Mouse (Mus musculus) liver, adult 2 months (tissue): ENCODE data around the gene Txnrd3. TPM values are rescaled to one million over a fixed set of nuclear protein-coding genes. Genes with fewer than 3 reads are reported as not detected.
A peak's percentile ranks its signal among the peaks of the same experiment; 100 is the strongest.

ENCODE experiments used
- DNase-seq: peaks from one replicate; pipeline ENCODE4 v3.0.0-alpha.2; 2011; ENCODE audit warnings: low read depth, low spot score; ENCODE audit errors: extremely low read depth
- H3K27ac ChIP-seq: fragments of 200-500 bp; replicated peaks from 2 replicates; pipeline ENCODE4 v1.5.1; 2012; ENCODE audit warnings: low read depth, mild to moderate bottlenecking, control low read depth, inconsistent platforms, low read length; ENCODE audit not compliant: insufficient read depth
- H3K27me3 ChIP-seq: fragments of 200-500 bp; 2 replicates; pipeline ENCODE4 v1.6.1; 2012; ENCODE audit warnings: mild to moderate bottlenecking, moderate library complexity, low read length, inconsistent platforms; ENCODE audit not compliant: control insufficient read depth, insufficient read depth
- H3K36me3 ChIP-seq: fragments of 200-500 bp; 2 replicates; pipeline ENCODE4 v1.6.1; 2012; ENCODE audit warnings: low read length, inconsistent platforms; ENCODE audit not compliant: control insufficient read depth, insufficient read depth
- H3K4me1 ChIP-seq: fragments of 200-500 bp; 2 replicates; pipeline ENCODE4 v1.6.1; 2011; ENCODE audit warnings: low read length; ENCODE audit not compliant: control insufficient read depth, insufficient read depth
- H3K4me3 ChIP-seq: fragments of 200-500 bp; 2 replicates; pipeline ENCODE4 v1.5.1; 2011; ENCODE audit warnings: low read depth, mild to moderate bottlenecking, control low read depth, low read length, moderate library complexity; ENCODE audit not compliant: insufficient read depth
- H3K79me2 ChIP-seq: fragments of 200-500 bp; 2 replicates; pipeline ENCODE4 v1.6.1; 2012; ENCODE audit warnings: inconsistent platforms, mild to moderate bottlenecking, low read length, moderate library complexity; ENCODE audit not compliant: control insufficient read depth, insufficient read depth
- H3K9ac ChIP-seq: fragments of 200-500 bp; 2 replicates; pipeline ENCODE4 v1.6.1; 2012; ENCODE audit warnings: low read depth, mild to moderate bottlenecking, control low read depth, inconsistent platforms, low read length
- CTCF ChIP-seq: fragments of 200-500 bp; IDR thresholded peaks from 2 replicates; pipeline ENCODE4 v1.5.1; 2011; ENCODE audit warnings: low read depth, low read length, control low read depth
- POLR2A ChIP-seq: fragments of 200-500 bp; IDR thresholded peaks from 2 replicates; pipeline ENCODE4 v1.6.1; 2011; ENCODE audit warnings: low read length, control low read depth; ENCODE audit not compliant: insufficient read depth; ENCODE audit errors: extremely low read depth
- WGBS: fragments of 180-500 bp; shearing (Covaris S2); methylation state at CpG from one replicate; pipeline ENCODE4 v1.1.7; 2018; 5-methylcytosine and 5-hydroxymethylcytosine counted together
- polyA plus RNA-seq: library from polyadenylated mRNA; depleted of rRNA; stranded (reverse); fragments of >200 nt; gene quantifications from 2 replicates; pipeline ENCODE4 v1.2.3, GENCODE M21; 2012; rRNA removed
- total RNA-seq: library from RNA; depleted of rRNA; stranded (reverse); fragments of >200 nt; gene quantifications from 2 replicates; pipeline ENCODE4 v1.2.3, GENCODE M21; 2014; rRNA removed

Txnrd3 gene
- total and polyA plus RNA-seq, 2 experiments = 4.8 to 5.6 TPM

DNA sequence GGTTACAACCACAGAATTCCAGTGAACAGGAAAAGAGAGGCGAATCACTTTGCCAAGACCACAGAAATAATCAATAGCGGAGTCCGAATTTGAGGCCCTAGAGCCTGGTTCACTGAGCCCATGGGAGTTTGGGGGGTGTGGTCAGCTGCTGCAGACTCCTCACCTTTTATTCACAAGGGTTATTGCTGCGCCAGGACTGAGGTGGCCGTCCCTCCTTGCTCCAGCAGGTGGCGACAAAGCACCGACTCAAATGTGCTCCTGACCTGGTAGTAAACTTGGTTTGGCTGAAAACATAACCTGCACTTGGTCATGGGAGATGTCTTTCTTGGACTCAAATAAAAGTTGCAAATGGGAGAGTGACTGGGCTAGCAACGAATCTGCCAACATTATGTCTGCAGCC is 36.4 kb downstream of the Txnrd3 start:
- Histone ChIP-seq H3K36me3 (no peaks in the 10 kb centered on the region), H3K27ac (no peak overlapping the region), H3K79me2 (no peaks in the 10 kb centered on the region), H3K27me3 (no peaks in the 10 kb centered on the region), H3K4me1 (no peaks in the 10 kb centered on the region), H3K4me3 (no peak overlapping the region), H3K9ac (no peak overlapping the region)
- 5% methylated on average over 8 of the region's 8 CpGs for WGBS
- TF ChIP-seq CTCF (peak; percentile 98), POLR2A (no peak)
- DNase-seq = peak; percentile 57

DNA sequence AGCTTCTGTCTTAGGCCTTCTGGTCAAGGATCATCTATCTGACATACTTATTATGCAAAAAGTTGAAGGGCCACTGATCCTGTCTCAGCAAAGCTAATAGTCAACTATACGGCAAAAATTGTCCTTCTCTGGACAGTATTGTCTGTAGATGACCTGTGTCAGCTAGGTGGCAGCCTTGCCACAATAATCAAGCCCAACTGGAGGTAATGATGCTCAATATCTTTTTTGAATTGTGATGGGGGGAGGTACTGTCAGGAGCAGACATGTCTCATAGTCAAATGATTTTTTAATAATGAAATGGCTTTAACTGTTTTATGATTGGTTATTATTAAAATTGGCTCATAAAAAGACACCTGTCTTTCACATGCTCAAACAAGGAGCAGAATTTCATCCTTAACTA is 40.4 kb downstream of the Txnrd3 start:
- no peak overlapping the region for H3K9ac ChIP-seq
- no peak overlapping the region for H3K27ac ChIP-seq
- 36% methylated on average over 1 of the region's 1 CpGs for WGBS
- peak; percentile 26 for DNase-seq
- no peak overlapping the region for H3K4me3 ChIP-seq
- no peaks in the 10 kb centered on the region for H3K27me3 ChIP-seq
- H3K4me1 ChIP-seq = no peaks in the 10 kb centered on the region
- H3K36me3 ChIP-seq = no peaks in the 10 kb centered on the region
- H3K79me2 ChIP-seq = no peaks in the 10 kb centered on the region
- no peak for TF ChIP-seq CTCF
- TF ChIP-seq POLR2A = no peak

DNA sequence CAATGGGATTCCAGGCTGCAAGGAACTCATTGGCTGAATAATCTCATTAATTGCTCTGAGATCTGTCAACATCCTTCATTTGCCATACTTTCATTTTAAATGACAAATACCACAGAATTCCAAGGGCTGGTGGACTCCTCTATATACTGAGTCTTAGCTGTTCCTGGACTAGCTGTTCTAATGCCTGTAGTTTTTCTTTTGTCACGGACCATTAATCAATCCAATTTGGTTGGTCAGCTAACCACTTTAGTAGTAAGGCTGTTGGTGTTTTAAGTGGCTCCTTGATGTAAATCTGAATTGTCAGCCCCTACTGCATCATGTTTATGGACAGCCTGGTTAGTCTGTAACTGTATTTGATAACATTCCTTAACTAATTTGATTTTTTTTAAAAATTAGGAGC is 43.3 kb downstream of the Txnrd3 start:
- 82% methylated on average over 1 of the region's 1 CpGs for WGBS
- DNase-seq = no peak
- TF ChIP-seq CTCF (no peak), POLR2A (no peak)
- Histone ChIP-seq H3K4me3 (no peak overlapping the region), H3K79me2 (no peaks in the 10 kb centered on the region), H3K27ac (no peak overlapping the region), H3K4me1 (no peaks in the 10 kb centered on the region), H3K27me3 (no peaks in the 10 kb centered on the region), H3K9ac (no peak overlapping the region), H3K36me3 (no peaks in the 10 kb centered on the region)

DNA sequence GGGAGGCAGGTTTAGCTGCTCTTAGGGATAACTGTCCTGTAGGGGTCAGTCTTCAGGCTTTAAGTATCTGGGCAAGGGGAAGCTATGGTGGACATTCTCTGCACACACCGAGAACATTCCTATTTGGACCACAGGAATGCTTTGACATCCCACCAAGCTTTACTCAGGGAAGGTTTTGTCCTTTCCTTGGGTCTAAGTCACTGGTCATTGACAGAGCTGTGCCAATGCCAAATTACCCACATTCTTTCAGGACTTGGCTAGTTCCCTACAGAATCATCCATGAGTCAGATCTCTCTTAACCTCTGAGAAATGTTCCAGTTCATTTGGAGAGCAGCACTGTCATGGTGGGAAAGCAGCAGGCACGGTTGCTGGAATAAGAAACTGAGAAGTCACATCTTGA is 62.8 kb downstream of the Txnrd3 start:
- H3K36me3 ChIP-seq = no peaks in the 10 kb centered on the region; the same call in 1 of the 2 replicates
- TF ChIP-seq CTCF (no peak), POLR2A (no peak)
- no peaks in the 10 kb centered on the region for H3K27me3 ChIP-seq
- H3K9ac ChIP-seq = no peak overlapping the region
- 64% methylated on average over 2 of the region's 2 CpGs for WGBS
- no peak overlapping the region for H3K4me3 ChIP-seq
- H3K4me1 ChIP-seq = no peaks in the 10 kb centered on the region
- H3K27ac ChIP-seq = no peak overlapping the region
- H3K79me2 ChIP-seq = no peaks in the 10 kb centered on the region
- DNase-seq = no peak

DNA sequence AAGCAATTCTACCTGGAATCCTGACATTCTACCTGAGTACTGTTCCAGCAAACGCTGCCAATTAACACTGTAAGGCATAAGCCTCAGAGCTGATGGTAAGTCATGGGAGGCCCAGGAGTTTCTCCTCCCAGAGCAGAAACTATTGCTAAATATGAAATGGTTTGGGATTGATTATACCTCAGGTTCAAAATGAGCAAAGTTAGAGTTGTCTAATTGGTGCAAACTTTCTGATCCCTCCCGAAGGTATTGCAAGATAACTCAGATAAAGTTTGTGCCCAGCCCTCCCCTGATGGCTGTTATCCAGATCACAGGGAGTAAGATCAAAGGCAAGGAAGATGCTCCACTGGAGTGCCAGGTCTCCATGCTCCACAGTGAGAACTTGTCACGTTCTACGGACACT is 63.5 kb downstream of the Txnrd3 start, which contains the start of gene Vmn1r40:
Vmn1r40 (plus strand) TSS at position 301 of the 400 bp plus-strand sequence.
- Histone ChIP-seq H3K4me3 (no peak within 1 kb of the TSS), H3K4me1 (no peaks in the 10 kb centered on the region), H3K27ac (no peak within 1 kb of the TSS), H3K27me3 (no peaks in the 10 kb centered on the region), H3K9ac (no peak within 1 kb of the TSS), H3K36me3 (no peaks in the 10 kb centered on the region), H3K79me2 (no peaks in the 10 kb centered on the region)
- TF ChIP-seq CTCF (no peak), POLR2A (no peak)
- no peak for DNase-seq
- WGBS = 79% methylated on average over 4 of the region's 4 CpGs

DNA sequence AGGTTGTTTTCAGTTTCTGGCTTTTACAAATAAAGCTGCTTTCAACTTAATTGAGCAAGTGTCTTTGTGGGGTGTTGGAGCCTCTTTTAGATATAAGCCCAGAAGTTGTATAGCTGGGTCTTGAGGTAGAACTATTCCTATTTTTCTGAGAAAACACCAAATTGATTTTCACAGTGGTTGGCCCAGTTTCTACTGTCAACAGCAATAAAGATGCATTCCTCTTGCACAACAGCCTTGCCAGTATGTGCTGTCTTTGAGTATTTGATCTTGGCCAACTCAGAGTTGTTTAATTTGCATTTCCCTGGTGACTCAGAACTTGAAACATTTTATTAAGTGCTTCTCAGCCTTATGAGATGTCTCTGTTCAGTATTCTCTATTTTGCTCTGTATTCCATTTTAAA is 74.3 kb downstream of the Txnrd3 start:
- no peaks in the 10 kb centered on the region for H3K4me1 ChIP-seq
- TF ChIP-seq POLR2A (no peak), CTCF (no peak)
- no peaks in the 10 kb centered on the region for H3K27me3 ChIP-seq
- H3K4me3 ChIP-seq = no peak overlapping the region
- no peaks in the 10 kb centered on the region for H3K79me2 ChIP-seq
- no peak for DNase-seq
- H3K9ac ChIP-seq = no peak overlapping the region
- no peak overlapping the region for H3K27ac ChIP-seq
- H3K36me3 ChIP-seq = no peaks in the 10 kb centered on the region

Other genes with a start within 250 kb of the Txnrd3 start
- gene Chchd6, start 48.3 kb upstream of the Txnrd3 start, total RNA-seq = 6.9 and 8.0 TPM in 2 replicates
- gene Chchd6, start 48.3 kb upstream of the Txnrd3 start, polyA plus RNA-seq = 5.0 and 9.4 TPM in 2 replicates
- gene Vmn1r40, start 63.6 kb downstream of the Txnrd3 start, total RNA-seq = not detected in 2 replicates
- not detected in 2 replicates for gene Vmn1r40, start 63.6 kb downstream of the Txnrd3 start, polyA plus RNA-seq
- not detected in 2 replicates for gene Vmn1r41, start 96.8 kb downstream of the Txnrd3 start, total RNA-seq
- not detected in 2 replicates for gene Vmn1r41, start 96.8 kb downstream of the Txnrd3 start, polyA plus RNA-seq
- not detected in 2 replicates for gene Vmn1r42, start 232.4 kb downstream of the Txnrd3 start, total RNA-seq
- gene Vmn1r42, start 232.4 kb downstream of the Txnrd3 start, polyA plus RNA-seq = not detected in 2 replicates
- not detected in 2 replicates for gene Vmn1r43, start 232.4 kb downstream of the Txnrd3 start, total RNA-seq
- gene Vmn1r43, start 232.4 kb downstream of the Txnrd3 start, polyA plus RNA-seq = not detected in 2 replicates
- gene Vmn1r44, start 239.7 kb downstream of the Txnrd3 start, total RNA-seq = not detected in 2 replicates
- gene Vmn1r44, start 239.7 kb downstream of the Txnrd3 start, polyA plus RNA-seq = not detected in 2 replicates